Mouse (Mus musculus) bone marrow macrophage, adult 2 months (primary cell): Measurements from ENCODE around the gene Gm9821.

ENCODE experiments used
- CTCF ChIP-seq: IDR thresholded peaks from 2 replicates; pipeline ENCODE4 v1.5.1; 2012; ENCODE audit warnings: low read depth, mild to moderate bottlenecking, low read length, moderate library complexity
- POLR2A ChIP-seq: IDR thresholded peaks from 2 replicates; pipeline ENCODE4 v1.6.1; 2012; ENCODE audit warnings: mild to moderate bottlenecking, low read depth, low read length, borderline replicate concordance

DNA sequence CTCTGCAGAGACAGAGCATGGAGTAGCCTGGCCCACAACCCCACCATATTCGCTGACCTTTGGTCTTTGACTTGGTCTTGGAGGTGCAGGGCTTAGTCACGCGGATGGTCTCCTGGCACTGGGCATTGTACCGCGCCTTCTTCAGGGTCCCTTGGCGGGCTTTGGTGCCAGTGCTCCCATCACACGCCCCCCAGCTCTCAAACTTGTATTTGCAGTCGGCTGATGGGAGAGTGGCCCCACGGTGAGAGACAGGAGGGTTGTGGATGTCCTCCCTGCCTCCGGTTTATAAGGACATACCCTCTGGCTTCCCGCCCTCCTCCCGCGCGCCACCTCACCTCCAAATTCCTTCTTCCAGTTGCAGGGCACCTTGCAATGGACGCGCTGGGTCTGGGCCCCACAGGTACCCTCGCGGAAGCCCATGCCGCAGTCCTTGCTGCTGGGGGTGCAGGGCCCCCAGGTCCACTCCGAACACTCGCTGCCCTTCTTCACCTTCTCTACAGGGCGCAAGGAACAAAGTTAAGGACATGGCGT is 14.7 kb upstream of the Gm9821 start:
- no peak for TF ChIP-seq POLR2A
- no peak for TF ChIP-seq CTCF
